Mouse (Mus musculus) testis, adult 2 months (tissue): ENCODE data around the gene Lrp1. TPM values are rescaled to one million over a fixed set of nuclear protein-coding genes. Genes with fewer than 3 reads are reported as not detected.

Source experiments
- H3K27ac ChIP-seq: fragments of 200-500 bp; 2 replicates; pipeline ENCODE4 v1.5.1; 2012; ENCODE audit warnings: low read depth, low read length; ENCODE audit not compliant: control insufficient read depth, insufficient read depth
- H3K27me3 ChIP-seq: fragments of 200-500 bp; 2 replicates; pipeline ENCODE4 v1.6.1; 2012; ENCODE audit warnings: mild to moderate bottlenecking, low read length, moderate library complexity; ENCODE audit not compliant: control insufficient read depth, insufficient read depth
- H3K36me3 ChIP-seq: fragments of 200-500 bp; 2 replicates; pipeline ENCODE4 v1.6.1; 2012; ENCODE audit warnings: mild to moderate bottlenecking, low read length; ENCODE audit not compliant: control insufficient read depth, insufficient read depth
- H3K4me1 ChIP-seq: fragments of 200-500 bp; 2 replicates; pipeline ENCODE4 v1.6.1; 2012; ENCODE audit warnings: low read length; ENCODE audit not compliant: control insufficient read depth, insufficient read depth
- H3K4me3 ChIP-seq: fragments of 200-500 bp; 2 replicates; pipeline ENCODE4 v1.5.1; 2012; ENCODE audit warnings: low read depth, mild to moderate bottlenecking, low read length, moderate library complexity, mixed read lengths; ENCODE audit not compliant: control insufficient read depth
- CTCF ChIP-seq: fragments of 200-500 bp; IDR thresholded peaks from 2 replicates; pipeline ENCODE4 v1.5.1; 2012; ENCODE audit warnings: low read depth, mild to moderate bottlenecking, inconsistent platforms, low read length, moderate library complexity; ENCODE audit not compliant: control insufficient read depth, insufficient read depth, insufficient replicate concordance
- POLR2A ChIP-seq: fragments of 200-500 bp; IDR thresholded peaks from 2 replicates; pipeline ENCODE4 v1.6.1; 2012; ENCODE audit warnings: low read depth, mild to moderate bottlenecking, inconsistent platforms, low read length, moderate library complexity; ENCODE audit not compliant: control insufficient read depth
- polyA plus RNA-seq: library from polyadenylated mRNA; depleted of rRNA; stranded (reverse); fragments of >200 nt; gene quantifications from 2 replicates; pipeline ENCODE4 v1.2.3, GENCODE M21; 2012; rRNA removed

The Lrp1 gene
- 20.8 and 25.9 TPM in 2 replicates for polyA plus RNA-seq

DNA sequence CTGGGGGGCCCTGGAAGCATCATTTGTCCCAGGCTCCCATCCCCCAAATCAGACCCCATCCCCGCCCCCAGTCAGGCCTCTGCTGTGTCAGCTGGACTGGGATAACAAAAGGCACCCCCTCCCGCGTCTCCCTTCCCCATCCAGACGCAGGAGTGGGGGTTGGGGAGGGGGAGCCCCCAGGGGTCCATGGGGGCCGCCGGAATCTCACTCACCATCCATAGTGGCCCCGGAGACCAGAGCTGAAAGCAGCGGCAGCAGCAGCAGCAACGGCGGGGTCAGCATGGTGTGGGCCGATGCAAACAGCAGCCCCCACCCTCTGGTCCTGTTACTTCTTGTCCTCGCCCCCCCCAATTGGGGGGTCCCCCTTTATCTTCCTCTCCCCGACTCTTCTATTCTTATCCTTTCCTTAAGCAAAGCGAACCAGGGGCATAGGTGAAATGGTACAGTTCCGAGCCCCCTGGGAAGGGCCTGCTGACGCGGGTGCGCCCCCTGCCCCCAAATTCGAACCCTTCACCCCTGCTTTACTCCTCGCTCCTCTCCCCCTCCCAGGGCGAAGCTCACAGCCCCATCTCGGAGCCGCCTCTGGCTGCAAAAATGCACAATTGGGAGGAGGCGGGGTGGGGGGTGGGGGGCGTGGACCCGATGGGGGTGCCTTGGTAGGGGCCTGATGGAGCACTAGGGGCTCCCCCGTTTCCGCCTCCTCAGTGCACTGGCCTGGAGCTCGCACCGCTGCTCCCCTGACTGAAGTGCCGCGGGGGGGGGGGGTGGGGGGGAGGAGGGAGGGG is at the start of gene Lrp1:
TSS of gene Lrp1 (minus strand) at position 743 of the 785 bp plus-strand sequence.
- Histone ChIP-seq H3K36me3 (no peaks in the 10 kb centered on the region), H3K27ac (peak within 1 kb of the TSS; percentile 89), H3K4me1 (peaks cover 12% of the 10 kb centered on the region), H3K27me3 (no peaks in the 10 kb centered on the region; the same call in 1 of the 2 replicates), H3K4me3 (peak within 1 kb of the TSS; percentile 80)
- no peak for TF ChIP-seq POLR2A
- no peak for TF ChIP-seq CTCF

DNA sequence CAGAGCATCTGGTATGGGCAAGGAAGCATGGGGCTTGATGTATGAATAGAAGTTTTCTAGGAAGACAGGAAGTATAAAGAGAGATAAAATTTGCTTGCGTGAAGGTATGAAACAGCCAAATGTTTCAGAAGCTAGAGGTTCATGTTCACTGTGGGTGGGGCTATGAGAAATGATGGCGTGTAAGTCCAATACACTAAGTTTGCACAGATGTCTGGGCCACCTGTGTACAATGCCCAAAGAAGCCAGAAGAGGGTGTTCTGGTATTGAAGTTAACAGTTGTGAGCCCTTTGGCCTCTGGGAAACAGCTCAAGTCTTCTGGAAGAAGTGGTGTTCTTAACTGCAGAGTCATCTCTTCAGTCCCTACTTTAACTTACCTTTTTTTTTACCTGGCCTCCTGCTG is 49.2 kb upstream of the Lrp1 start:
- no peak for TF ChIP-seq POLR2A
- no peak for TF ChIP-seq CTCF
- peaks cover 26% of the 10 kb centered on the region for H3K4me1 ChIP-seq
- no peaks in the 10 kb centered on the region for H3K36me3 ChIP-seq
- no peaks in the 10 kb centered on the region for H3K27me3 ChIP-seq
- H3K27ac ChIP-seq = no peak overlapping the region
- peak overlapping the region; percentile 20; the same call in 1 of the 2 replicates for H3K4me3 ChIP-seq

DNA sequence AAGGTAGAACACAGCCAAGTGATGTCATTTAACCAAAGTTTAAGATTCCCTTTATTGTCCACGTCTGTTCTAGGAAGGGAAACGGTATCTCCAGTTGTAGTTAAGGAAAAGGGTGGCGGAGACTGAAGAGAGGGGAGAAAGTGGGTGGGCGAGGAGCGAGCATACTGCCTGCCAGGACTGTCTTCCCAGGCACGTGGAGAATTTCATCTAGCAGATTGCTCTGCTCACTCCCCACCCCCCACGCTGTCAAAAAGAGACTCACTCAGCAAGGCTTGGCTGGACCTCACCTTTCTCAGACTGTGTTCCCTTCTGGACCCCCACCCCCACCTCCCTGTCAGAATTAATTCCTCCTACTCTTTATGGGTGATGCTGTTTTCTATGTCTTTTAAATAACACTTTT is 48.2 kb upstream of the Lrp1 start:
- TF ChIP-seq POLR2A = no peak
- no peak for TF ChIP-seq CTCF
- Histone ChIP-seq H3K27me3 (no peaks in the 10 kb centered on the region), H3K27ac (peak overlapping the region; percentile 66), H3K4me1 (peaks cover 24% of the 10 kb centered on the region), H3K4me3 (peak overlapping the region; percentile 80), H3K36me3 (no peaks in the 10 kb centered on the region)

- H3K27me3 ChIP-seq = no peaks in the 10 kb centered on the region
- peak within 1 kb of the TSS; percentile 93 for H3K4me3 ChIP-seq
- TF ChIP-seq POLR2A = 0 out of 2 replicates have a peak, but pooled peaks have one; percentile 24
- TF ChIP-seq CTCF = no peak
- peak within 1 kb of the TSS; percentile 94 for H3K27ac ChIP-seq
- peaks cover 24% of the 10 kb centered on the region for H3K4me1 ChIP-seq
- no peaks in the 10 kb centered on the region for H3K36me3 ChIP-seq
Observed at GRCm38 (mm10) chr10:127668093-127669050, 47.4 kb upstream of the Lrp1 start, which contains the start of gene Nab2. Gene Nab2, minus strand, starts transcription at chr10:127668568.

GRCm38 (mm10) chr10:127667269-127668092 is 46.5 kb upstream of the Lrp1 start:
- H3K4me3 ChIP-seq = peak overlapping the region; percentile 93
- peak overlapping the region; percentile 94 for H3K27ac ChIP-seq
- TF ChIP-seq POLR2A (peak; percentile 49; the same call in 1 of the 2 replicates), CTCF (no peak)
- peaks cover 29% of the 10 kb centered on the region for H3K4me1 ChIP-seq
- H3K36me3 ChIP-seq = no peaks in the 10 kb centered on the region
- no peaks in the 10 kb centered on the region for H3K27me3 ChIP-seq

DNA sequence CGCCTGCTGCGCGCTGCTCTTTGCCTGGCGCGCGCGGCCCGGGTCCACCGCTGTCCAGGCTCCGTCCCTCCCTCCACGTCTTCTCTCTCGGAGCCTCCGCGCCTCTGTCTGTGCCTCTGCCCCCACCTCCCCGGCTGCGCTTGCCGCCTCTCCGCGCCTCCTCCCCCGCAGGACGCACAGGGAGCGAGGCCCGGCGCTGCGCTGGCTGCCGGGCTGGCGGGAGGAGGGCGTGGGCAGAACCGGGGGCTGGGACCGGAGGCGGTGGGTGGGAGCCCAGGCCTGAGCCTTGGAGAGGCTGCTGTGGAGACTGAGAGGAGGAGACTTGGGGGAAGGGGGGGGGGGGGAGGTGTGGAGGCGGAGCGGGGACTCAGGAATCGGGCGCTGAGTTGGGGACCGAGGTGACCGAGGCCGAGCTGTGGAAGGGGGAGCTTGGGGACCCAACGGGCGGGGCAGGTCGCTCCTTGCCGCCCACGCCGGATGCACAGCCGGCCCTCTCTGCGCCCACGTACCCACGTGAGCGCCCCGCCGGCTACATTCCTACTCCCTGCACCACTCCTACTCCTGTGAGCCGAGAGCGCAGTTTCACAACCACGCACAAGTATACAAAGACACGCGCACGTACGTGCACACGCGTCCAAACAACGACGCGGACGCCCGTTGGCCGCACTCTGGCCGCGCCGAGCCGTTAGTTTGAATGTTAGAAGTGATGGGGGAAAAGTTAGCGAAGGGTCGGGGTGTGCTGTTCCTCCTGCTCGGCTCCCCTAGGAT is 45.7 kb upstream of the Lrp1 start, which contains the start of gene Nemp1:
TSS of gene Nemp1 (plus strand) at position 401 of the 768 bp plus-strand sequence.
- Histone ChIP-seq H3K27me3 (no peaks in the 10 kb centered on the region), H3K36me3 (no peaks in the 10 kb centered on the region), H3K4me1 (peaks cover 30% of the 10 kb centered on the region), H3K4me3 (peak within 1 kb of the TSS; percentile 93), H3K27ac (peak within 1 kb of the TSS; percentile 94)
- no peak for TF ChIP-seq CTCF
- TF ChIP-seq POLR2A = no peak; the same call in 1 of the 2 replicates
